Mouse (Mus musculus) stomach, postnatal 0 days (tissue): ENCODE measurements around the gene Krt82. TPM values are rescaled to one million over a fixed set of nuclear protein-coding genes. Genes with fewer than 3 reads are reported as not detected.
A peak's percentile ranks its signal among the peaks of the same experiment; 100 is the strongest.
"Not testable (repeated sequence)": the region's sequence is repeated elsewhere in the genome, so short reads cannot be mapped to it uniquely, and the experiment has no call there.

Experiments
- ATAC-seq: fragments of 200-750 bp; cut with Nextera tagmentation; 2 replicates; pipeline ENCODE4 v1.8.0; 2017; ENCODE audit not compliant: low FRiP score, low TSS enrichment
- DNase-seq: peaks from one replicate; pipeline ENCODE4 v3.0.0-alpha.2; 2016; ENCODE audit warnings: low spot score
- H3K27ac ChIP-seq: fragments of 300-500 bp; sonication (generic); replicated peaks from 2 replicates; pipeline ENCODE4 v1.5.1; 2014; ENCODE audit warnings: mild to moderate bottlenecking, control low read depth
- H3K27me3 ChIP-seq: fragments of 300-500 bp; sonication (generic); 2 replicates; pipeline ENCODE4 v1.6.1; 2014; ENCODE audit warnings: low read length; ENCODE audit not compliant: control insufficient read depth, insufficient read depth
- H3K36me3 ChIP-seq: fragments of 300-500 bp; sonication (generic); 2 replicates; pipeline ENCODE4 v1.6.1; 2014; ENCODE audit warnings: low read length, mixed read lengths; ENCODE audit not compliant: control insufficient read depth, insufficient read depth
- H3K4me1 ChIP-seq: fragments of 300-500 bp; sonication (generic); replicated peaks from 2 replicates; pipeline ENCODE4 v1.6.1; 2014; ENCODE audit warnings: antibody characterized with exemption; ENCODE audit not compliant: control insufficient read depth, insufficient read depth
- H3K4me2 ChIP-seq: fragments of 300-500 bp; sonication (generic); replicated peaks from 2 replicates; pipeline ENCODE4 v1.6.1; 2014; ENCODE audit warnings: low read depth, mild to moderate bottlenecking, control low read depth, moderate library complexity
- H3K4me3 ChIP-seq: fragments of 300-500 bp; sonication (generic); 2 replicates; pipeline ENCODE4 v1.5.1; 2014; ENCODE audit warnings: low read depth, low read length, control low read depth
- H3K9ac ChIP-seq: fragments of 300-500 bp; sonication (generic); 2 replicates; pipeline ENCODE4 v1.6.1; 2014; ENCODE audit warnings: mild to moderate bottlenecking, low read length, control low read depth, mixed read lengths
- H3K9me3 ChIP-seq: fragments of 300-500 bp; sonication (generic); 2 replicates; pipeline ENCODE4 v1.6.1; 2016; ENCODE audit warnings: low read length; ENCODE audit not compliant: control insufficient read depth
- CTCF ChIP-seq: IDR thresholded peaks from 2 replicates; pipeline ENCODE4 v1.5.1; 2016; ENCODE audit warnings: antibody characterized with exemption, low read depth, mild to moderate bottlenecking, moderate library complexity
- EP300 ChIP-seq: optimal IDR thresholded peaks from 2 replicates; pipeline ENCODE3; 2016; ENCODE audit warnings: antibody characterized with exemption
- WGBS: fragments of 180-500 bp; shearing (Covaris S2); extraction: QIAGEN DNeasy Blood & Tissue Kit; methylation state at CpG from one replicate; pipeline ENCODE4 v1.1.7; 2014; 5-methylcytosine and 5-hydroxymethylcytosine counted together
- polyA plus RNA-seq: library from polyadenylated mRNA; unstranded; fragments of >200 nt; fragmentation: Nextera tagmentation; extraction: Ambion mirVana; gene quantifications from 2 replicates; pipeline ENCODE4 v1.2.1, GENCODE M21; 2015

Gene Krt82
- polyA plus RNA-seq, 1 experiment from 2014 or later = not detected

- TF ChIP-seq EP300 (no peak), CTCF (no peak)
- H3K4me2 ChIP-seq = no peak within 1 kb of the TSS
- 87% methylated on average over 7 of the region's 7 CpGs for WGBS
- DNase-seq (no peak), ATAC-seq (no peak)
- no peak within 1 kb of the TSS for H3K4me3 ChIP-seq
- no peaks in the 10 kb centered on the region for H3K4me1 ChIP-seq
- no peaks in the 10 kb centered on the region for H3K36me3 ChIP-seq
- H3K9me3 ChIP-seq = no peaks in the 10 kb centered on the region
- H3K27me3 ChIP-seq = no peaks in the 10 kb centered on the region
- H3K27ac ChIP-seq = no peak within 1 kb of the TSS
- no peak within 1 kb of the TSS for H3K9ac ChIP-seq
Measured at GRCm38 (mm10) chr15:101532720-101533119, 17.7 kb downstream of the Krt82 start, which contains the start of gene Krt84. Krt84 (minus strand) TSS chr15:101532820.

DNA sequence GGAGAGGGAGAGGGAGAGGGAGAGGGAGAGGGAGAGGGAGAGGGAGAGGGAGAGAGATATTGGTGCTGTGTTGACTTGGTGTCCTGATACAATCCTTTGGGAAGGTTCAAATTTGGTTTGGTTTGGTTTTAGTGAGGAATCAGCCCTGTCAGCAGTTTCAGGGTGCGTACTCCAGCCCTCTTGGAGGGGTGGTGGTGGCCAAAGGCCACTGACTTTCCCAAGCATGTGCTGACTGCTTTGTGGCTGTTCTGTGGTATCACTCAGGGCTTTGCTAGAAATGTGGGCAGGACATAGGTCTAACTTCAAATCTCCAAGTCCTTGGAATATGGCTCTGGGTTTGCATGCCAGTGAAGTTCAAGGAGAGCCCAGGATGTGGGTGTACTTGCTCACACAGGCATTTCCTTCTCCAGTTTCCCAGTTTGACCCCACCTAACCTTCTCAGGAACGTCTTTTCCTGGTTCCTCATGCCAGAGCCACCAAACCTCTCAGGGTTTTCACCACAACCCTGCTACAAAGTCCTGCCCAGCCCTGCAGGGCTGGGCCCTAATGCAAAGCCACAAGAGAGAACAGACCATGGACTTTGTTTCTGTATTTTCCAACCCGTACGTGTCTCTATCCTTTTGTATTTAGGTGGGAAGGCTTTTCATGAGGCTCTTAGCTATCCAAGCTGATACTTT, 27.8 kb downstream of the Krt82 start:
- no peaks in the 10 kb centered on the region for H3K36me3 ChIP-seq
- peak overlapping the region; percentile 69 for H3K27ac ChIP-seq
- H3K4me1 ChIP-seq = no peaks in the 10 kb centered on the region
- TF ChIP-seq CTCF (no peak), EP300 (no peak)
- H3K4me2 ChIP-seq = no peak overlapping the region
- DNase-seq (peak; percentile 41), ATAC-seq (peak; percentile 73)
- H3K9me3 ChIP-seq = no peaks in the 10 kb centered on the region
- 51% methylated on average over 4 of the region's 4 CpGs for WGBS
- H3K9ac ChIP-seq = no peak overlapping the region
- H3K27me3 ChIP-seq = no peaks in the 10 kb centered on the region
- no peak overlapping the region for H3K4me3 ChIP-seq

DNA sequence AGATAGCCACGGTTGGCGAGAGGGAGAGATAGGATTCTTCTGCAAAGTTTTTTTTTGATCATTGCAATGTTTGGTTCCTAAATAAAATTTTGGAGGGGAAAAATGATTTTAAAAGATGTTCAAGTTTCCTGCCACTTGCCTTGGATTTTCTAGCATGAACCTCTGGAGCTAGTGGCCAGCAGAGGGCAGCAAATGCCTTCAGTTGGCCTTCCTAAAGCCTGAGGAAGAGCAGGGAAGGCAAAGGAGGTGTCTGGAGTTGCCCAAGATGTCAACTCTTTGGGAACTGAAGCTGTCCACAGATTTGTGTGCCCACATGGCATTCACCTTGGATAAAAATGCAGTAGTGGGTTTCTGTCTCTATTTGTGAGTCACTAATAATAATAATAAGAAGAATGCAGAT, 30.7 kb downstream of the Krt82 start:
- DNase-seq (peak; percentile 76), ATAC-seq (no peak)
- no peak overlapping the region for H3K4me3 ChIP-seq
- H3K27ac ChIP-seq = no peak overlapping the region
- no peak overlapping the region for H3K9ac ChIP-seq
- peak; percentile 95 for TF ChIP-seq CTCF
- TF ChIP-seq EP300 = no peak
- no peaks in the 10 kb centered on the region for H3K27me3 ChIP-seq
- no peaks in the 10 kb centered on the region for H3K4me1 ChIP-seq
- 4% methylated on average over 2 of the region's 2 CpGs for WGBS
- H3K9me3 ChIP-seq = no peaks in the 10 kb centered on the region
- no peak overlapping the region for H3K4me2 ChIP-seq
- H3K36me3 ChIP-seq = no peaks in the 10 kb centered on the region

DNA sequence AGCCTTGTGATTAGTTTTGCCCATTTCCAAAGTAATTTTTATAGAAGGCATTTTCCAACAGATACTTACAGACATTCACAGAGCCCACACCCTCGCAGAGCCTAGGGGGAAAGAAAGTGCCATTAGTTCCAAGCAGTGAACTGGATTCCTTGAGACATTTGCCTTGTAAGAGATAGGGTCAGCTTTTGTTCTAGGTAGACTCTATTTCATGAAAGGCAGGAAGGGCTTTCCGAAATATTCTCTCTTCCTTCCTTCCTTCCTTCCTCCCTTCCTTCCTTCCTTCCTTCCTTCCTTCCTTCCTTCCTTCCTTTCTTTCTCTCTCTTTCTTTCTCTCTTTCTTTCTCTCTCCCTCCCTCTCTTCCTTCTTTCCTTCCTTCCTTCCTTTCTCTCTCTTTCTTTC, 33.3 kb downstream of the Krt82 start, which contains the start of gene Gm49425:
Gene Gm49425, minus strand, starts transcription at position 101 of the 400 bp plus-strand sequence.
- 71% methylated on average over 2 of the region's 2 CpGs for WGBS
- not testable (repeated sequence) for H3K4me2 ChIP-seq, H3K4me3 ChIP-seq, H3K27ac ChIP-seq, H3K4me1 ChIP-seq, H3K27me3 ChIP-seq, ATAC-seq, H3K9ac ChIP-seq, H3K36me3 ChIP-seq, H3K9me3 ChIP-seq, DNase-seq

- 43% methylated on average over 9 of the region's 9 CpGs for WGBS
- no peaks in the 10 kb centered on the region for H3K9me3 ChIP-seq
- ATAC-seq = no peak
- H3K4me2 ChIP-seq = no peak overlapping the region
- no peak overlapping the region for H3K27ac ChIP-seq
- DNase-seq = no peak
- H3K27me3 ChIP-seq = no peaks in the 10 kb centered on the region
- no peaks in the 10 kb centered on the region for H3K36me3 ChIP-seq
- H3K4me3 ChIP-seq = no peak overlapping the region
- no peak overlapping the region for H3K9ac ChIP-seq
- TF ChIP-seq EP300 (no peak), CTCF (no peak)
- no peaks in the 10 kb centered on the region for H3K4me1 ChIP-seq
Measured at GRCm38 (mm10) chr15:101508247-101508646, 42.2 kb downstream of the Krt82 start.

- Histone ChIP-seq H3K9ac (no peak overlapping the region), H3K27ac (no peak overlapping the region), H3K36me3 (no peaks in the 10 kb centered on the region), H3K4me1 (no peaks in the 10 kb centered on the region), H3K4me3 (no peak overlapping the region), H3K27me3 (no peaks in the 10 kb centered on the region), H3K9me3 (no peaks in the 10 kb centered on the region), H3K4me2 (no peak overlapping the region)
- no peak for ATAC-seq
- TF ChIP-seq CTCF (no peak), EP300 (no peak)
- no peak for DNase-seq
- 50% methylated on average over 14 of the region's 14 CpGs for WGBS
Measured at GRCm38 (mm10) chr15:101506896-101507758, 43.3 kb downstream of the Krt82 start.
